Mouse (Mus musculus): Measurements from ENCODE around the gene Mtx1.

Mtx1 gene

GRCm38 (mm10) chr3:89226900-89227299, at the start of gene Mtx1:
Gene Mtx1, minus strand, starts transcription at chr3:89227088.
- no peak for DNase-seq (ENCODE audit: low read depth, low spot score)

- DNase-seq (ENCODE audit: low read depth, low spot score): no peak
These were observed 49.2 kb upstream of the Mtx1 start for GRCm38 (mm10) chr3:89276061-89276460.

- no peak for DNase-seq (ENCODE audit: low read depth, low spot score)
These were observed 44.9 kb upstream of the Mtx1 start for GRCm38 (mm10) chr3:89271760-89272159.

GRCm38 (mm10) chr3:89270891-89271290, 44.0 kb upstream of the Mtx1 start:
- no peak for DNase-seq (ENCODE audit: low read depth, low spot score)

GRCm38 (mm10) chr3:89270051-89270755, 43.3 kb upstream of the Mtx1 start, which contains the start of gene Slc50a1:
Gene Slc50a1, minus strand, starts transcription at chr3:89270570.
- DNase-seq (ENCODE audit: low read depth, low spot score): no peak

- no peak for DNase-seq (ENCODE audit: low read depth, low spot score)
These were observed 42.0 kb upstream of the Mtx1 start for GRCm38 (mm10) chr3:89268916-89269315.

GRCm38 (mm10) chr3:89266439-89266893, 39.6 kb upstream of the Mtx1 start:
- peak; percentile 53 for DNase-seq (ENCODE audit: low read depth, low spot score)

- no peak for DNase-seq (ENCODE audit: low read depth, low spot score)
These were observed 35.5 kb upstream of the Mtx1 start for GRCm38 (mm10) chr3:89262417-89262816.

- DNase-seq (ENCODE audit: low read depth, low spot score): no peak
These were observed 33.3 kb upstream of the Mtx1 start for GRCm38 (mm10) chr3:89260211-89260610.

- DNase-seq (ENCODE audit: low read depth, low spot score): no peak
These were observed 32.2 kb upstream of the Mtx1 start, which contains the start of gene Dpm3 for GRCm38 (mm10) chr3:89259076-89259475. Gene Dpm3, plus strand, starts transcription at chr3:89259358.

GRCm38 (mm10) chr3:89256177-89256576, 29.3 kb upstream of the Mtx1 start:
- DNase-seq (ENCODE audit: low read depth, low spot score): no peak

GRCm38 (mm10) chr3:89254994-89255393, 28.1 kb upstream of the Mtx1 start:
- no peak for DNase-seq (ENCODE audit: low read depth, low spot score)

GRCm38 (mm10) chr3:89251365-89251895, 24.5 kb upstream of the Mtx1 start:
- no peak for DNase-seq (ENCODE audit: low read depth, low spot score)

- no peak for DNase-seq (ENCODE audit: low read depth, low spot score)
These were observed 23.6 kb upstream of the Mtx1 start for GRCm38 (mm10) chr3:89250435-89251040.

GRCm38 (mm10) chr3:89247466-89247865, 20.6 kb upstream of the Mtx1 start:
- DNase-seq (ENCODE audit: low read depth, low spot score): no peak

- peak; percentile 73 for DNase-seq (ENCODE audit: low read depth, low spot score)
These were observed 19.6 kb upstream of the Mtx1 start, which contains the start of gene Trim46 for GRCm38 (mm10) chr3:89246261-89247100. Gene Trim46, minus strand, starts transcription at chr3:89246309.

- DNase-seq (ENCODE audit: low read depth, low spot score): no peak
These were observed 18.8 kb upstream of the Mtx1 start, which contains the start of gene Krtcap2 for GRCm38 (mm10) chr3:89245688-89246171. Gene Krtcap2, plus strand, starts transcription at chr3:89245966.

GRCm38 (mm10) chr3:89244982-89245687, 18.2 kb upstream of the Mtx1 start:
- DNase-seq (ENCODE audit: low read depth, low spot score): no peak

- DNase-seq (ENCODE audit: low read depth, low spot score): no peak
These were observed 17.5 kb upstream of the Mtx1 start for GRCm38 (mm10) chr3:89244158-89244981.

GRCm38 (mm10) chr3:89243609-89244008, 16.7 kb upstream of the Mtx1 start:
- no peak for DNase-seq (ENCODE audit: low read depth, low spot score)
